Mouse (Mus musculus) myocyte (in vitro differentiated cells): Measurements from ENCODE around the gene Slc39a5.

Experiments used
- CEBPB ChIP-seq: IDR thresholded peaks from 2 replicates; pipeline ENCODE4 v1.6.1; 2011; ENCODE audit warnings: mild to moderate bottlenecking, moderate library complexity; ENCODE audit not compliant: poor library complexity, insufficient read depth, severe bottlenecking
- E2F4 ChIP-seq: IDR thresholded peaks from one replicate; pipeline ENCODE4 v1.6.1; 2011; ENCODE audit warnings: mild to moderate bottlenecking, control low read depth, moderate library complexity; ENCODE audit not compliant: insufficient read depth
- MAX ChIP-seq: IDR thresholded peaks from one replicate; pipeline ENCODE4 v1.6.1; 2011; ENCODE audit warnings: low read depth, mild to moderate bottlenecking, control low read depth
- MYOD1 ChIP-seq, 3 experiments: IDR thresholded peaks; one replicate each; pipeline ENCODE4 v1.6.1; 2011; ENCODE audit warnings: control low read depth in 2 of 3, low read depth in 2 of 3, mild to moderate bottlenecking in 2 of 3, moderate library complexity in 1 of 3; ENCODE audit not compliant: insufficient read length in 2 of 3, control insufficient read depth in 1 of 3
- POLR2A ChIP-seq: IDR thresholded peaks from one replicate; pipeline ENCODE4 v1.6.1; 2011; ENCODE audit warnings: low read depth, mild to moderate bottlenecking, control low read depth, moderate library complexity; ENCODE audit not compliant: insufficient read length
- POLR2AphosphoS2 ChIP-seq: IDR thresholded peaks from one replicate; pipeline ENCODE4 v1.6.1; 2011; ENCODE audit warnings: low read depth, control low read depth; ENCODE audit not compliant: insufficient read length
- USF1 ChIP-seq: IDR thresholded peaks from one replicate; pipeline ENCODE4 v1.6.1; 2011; ENCODE audit warnings: low read depth, mild to moderate bottlenecking, control low read depth, moderate library complexity

DNA sequence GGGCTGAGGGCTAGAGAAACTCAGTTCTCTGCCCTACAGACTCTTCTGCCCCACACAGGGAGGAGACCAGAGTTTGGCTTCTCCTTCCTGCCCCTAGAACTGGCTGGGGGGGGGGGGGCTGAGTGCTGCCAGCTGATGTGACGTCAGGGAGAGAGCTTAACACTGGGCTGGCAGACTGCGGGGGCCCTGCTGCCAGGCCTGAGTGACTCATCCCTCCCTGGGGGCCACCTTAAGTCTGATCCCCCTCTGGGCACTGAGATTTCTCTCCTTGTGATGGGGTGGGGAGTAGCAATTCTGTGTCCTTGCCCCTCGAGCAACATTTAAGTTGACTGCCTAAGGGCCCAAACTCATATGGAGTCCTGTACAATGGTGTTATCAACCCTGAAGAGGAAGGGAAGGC, 22.6 kb downstream of the Slc39a5 start:
- TF ChIP-seq POLR2A (no peak), MAX (no peak), E2F4 (no peak), CEBPB (no peak), POLR2AphosphoS2 (no peak), MYOD1 (IDR thresholded peaks at IDR 0.05; ENCODE audit: control insufficient read depth in 1 of 3, insufficient read length in 2 of 3, low read depth in 2 of 3) (no peak), USF1 (no peak)
